Mouse (Mus musculus) right cerebral cortex, postnatal 25 days (tissue): Measurements from ENCODE around the gene Ndufa8.

ENCODE experiments used
- DNase-seq: peaks from one replicate; pipeline ENCODE4 v3.0.0; 2022

The Ndufa8 gene

DNA sequence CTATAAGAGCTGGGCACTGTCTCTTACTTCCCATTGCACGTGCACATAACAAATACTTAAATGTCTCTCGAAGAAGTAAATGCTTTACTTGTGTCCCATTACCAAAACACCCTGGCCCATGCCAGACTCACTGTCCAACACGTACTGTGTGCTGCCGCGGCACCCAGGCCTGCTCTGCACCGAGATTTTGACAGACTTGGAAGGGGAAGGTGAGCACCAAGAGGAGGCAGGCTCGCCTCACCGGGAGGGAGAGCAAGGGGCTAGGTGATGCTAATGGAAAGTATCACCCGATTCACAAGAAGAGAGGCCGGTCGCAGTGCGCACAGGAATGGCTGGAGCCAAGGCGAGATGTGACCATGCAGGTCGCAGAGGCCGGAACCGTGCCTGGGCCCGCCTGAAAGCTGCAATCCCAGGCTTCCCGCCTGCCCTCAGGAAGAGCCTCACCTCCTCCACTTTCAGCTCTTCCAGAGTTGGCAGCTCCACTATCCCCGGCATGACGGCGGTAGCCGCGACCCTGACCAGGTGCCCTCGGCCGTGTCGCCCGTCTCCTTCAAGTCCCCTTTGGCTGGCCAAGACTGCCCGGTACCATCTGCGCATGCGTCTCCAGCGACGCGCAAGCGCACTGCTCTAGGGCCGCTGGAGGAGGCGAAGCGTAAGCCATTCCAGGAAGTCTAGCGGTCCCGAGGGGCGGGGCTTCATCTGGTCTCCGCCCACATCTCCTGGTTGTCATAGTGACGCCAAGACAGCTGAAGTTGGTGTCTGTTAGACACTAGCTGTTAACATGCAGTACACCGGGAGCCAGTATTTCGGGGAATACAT is at the start of gene Ndufa8, which contains the start of gene Morn5:
Ndufa8 (minus strand) TSS at position 659 of the 819 bp plus-strand sequence.
Morn5 (plus strand) TSS at position 711 of the 819 bp plus-strand sequence.
- DNase-seq = peak; percentile 97

GRCm38 (mm10) chr2:36098021-36098420 is 48.8 kb upstream of the Ndufa8 start:
- DNase-seq = no peak

GRCm38 (mm10) chr2:36097129-36097815 is 48.1 kb upstream of the Ndufa8 start:
- no peak for DNase-seq

- peak; percentile 38 for DNase-seq
These were observed 44.8 kb upstream of the Ndufa8 start for GRCm38 (mm10) chr2:36093914-36094475.

DNA sequence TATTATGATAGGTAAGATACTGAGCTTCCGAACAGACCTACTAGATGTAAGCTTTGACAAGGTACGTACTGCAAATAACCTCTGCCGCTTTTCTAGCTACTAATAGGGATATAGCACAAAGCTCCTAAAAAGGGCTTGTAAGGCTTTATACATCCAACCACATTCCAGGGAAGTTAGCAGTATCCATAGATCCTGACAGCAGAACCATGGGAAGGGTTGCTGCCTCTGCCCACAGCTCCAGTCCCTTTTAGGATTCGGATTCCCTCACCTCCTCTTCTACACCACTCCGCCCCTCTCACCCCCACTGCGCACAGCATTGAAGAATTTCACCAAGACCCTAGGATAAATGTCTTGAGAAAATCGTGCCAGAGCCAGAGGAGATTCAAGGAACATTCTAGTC is 44.1 kb upstream of the Ndufa8 start:
- no peak for DNase-seq

DNA sequence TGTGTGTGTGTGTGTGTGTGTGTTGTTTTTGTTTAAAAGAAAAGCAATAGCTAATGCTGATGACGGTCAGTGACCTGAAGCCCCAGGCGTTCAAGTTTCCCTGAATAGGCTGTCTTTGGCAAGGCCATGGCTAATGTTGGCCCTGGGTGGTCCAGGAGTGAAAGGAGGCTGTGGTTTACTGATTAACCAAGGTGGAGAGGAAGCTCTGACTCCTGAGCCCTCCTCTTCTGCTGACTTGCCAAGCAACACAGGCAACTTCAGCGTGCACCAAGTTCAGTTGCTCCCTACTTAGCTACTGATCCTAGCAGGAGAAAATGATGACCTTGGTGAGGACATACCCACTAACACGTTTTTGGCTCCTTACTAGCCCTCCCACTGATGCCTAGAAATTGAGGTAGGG is 43.5 kb upstream of the Ndufa8 start:
- no peak for DNase-seq

- DNase-seq = no peak
These were observed 41.9 kb upstream of the Ndufa8 start for GRCm38 (mm10) chr2:36090853-36091741.

- no peak for DNase-seq
These were observed 40.0 kb upstream of the Ndufa8 start for GRCm38 (mm10) chr2:36089190-36089589.

GRCm38 (mm10) chr2:36085041-36085440 is 35.8 kb upstream of the Ndufa8 start:
- DNase-seq = no peak

DNA sequence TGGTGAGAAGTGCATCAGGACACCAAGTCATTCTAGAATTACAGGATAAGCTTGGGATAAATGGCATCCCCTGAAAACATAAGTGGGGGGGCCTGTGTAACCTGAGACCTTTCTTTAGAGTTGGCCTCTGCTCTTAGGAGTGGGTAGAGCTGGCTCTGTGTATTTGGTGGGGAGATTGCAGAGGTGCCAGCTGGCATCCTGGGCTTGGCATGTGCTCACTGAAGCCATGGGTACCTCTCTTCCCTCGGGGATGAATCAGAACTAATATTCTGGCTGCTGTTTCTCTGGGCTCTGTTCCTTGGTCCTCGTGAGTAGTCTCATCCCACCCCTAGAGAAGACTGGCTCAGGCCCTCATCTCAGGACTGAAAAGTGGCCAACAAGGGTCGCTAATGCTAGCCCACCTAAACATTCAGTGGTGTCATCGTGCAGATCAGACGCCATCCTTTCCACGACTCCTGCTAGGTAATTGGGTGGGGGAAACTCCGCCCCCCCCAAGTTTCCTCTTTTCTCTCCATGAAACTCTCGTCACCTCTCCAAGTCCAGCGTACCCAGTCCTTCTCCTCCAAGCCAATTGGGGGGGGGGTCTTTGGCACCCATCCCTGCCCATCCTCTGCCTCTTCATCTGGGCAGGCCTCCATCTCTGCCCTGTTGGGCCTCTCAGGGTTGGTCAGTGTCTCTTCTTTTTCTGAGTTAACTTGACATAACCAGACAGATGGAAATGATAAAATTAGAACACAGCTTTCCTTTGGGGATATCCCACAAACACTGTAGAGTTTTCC is 33.8 kb upstream of the Ndufa8 start:
- DNase-seq = no peak

- DNase-seq = no peak
These were observed 32.2 kb upstream of the Ndufa8 start for GRCm38 (mm10) chr2:36081446-36081845.

DNA sequence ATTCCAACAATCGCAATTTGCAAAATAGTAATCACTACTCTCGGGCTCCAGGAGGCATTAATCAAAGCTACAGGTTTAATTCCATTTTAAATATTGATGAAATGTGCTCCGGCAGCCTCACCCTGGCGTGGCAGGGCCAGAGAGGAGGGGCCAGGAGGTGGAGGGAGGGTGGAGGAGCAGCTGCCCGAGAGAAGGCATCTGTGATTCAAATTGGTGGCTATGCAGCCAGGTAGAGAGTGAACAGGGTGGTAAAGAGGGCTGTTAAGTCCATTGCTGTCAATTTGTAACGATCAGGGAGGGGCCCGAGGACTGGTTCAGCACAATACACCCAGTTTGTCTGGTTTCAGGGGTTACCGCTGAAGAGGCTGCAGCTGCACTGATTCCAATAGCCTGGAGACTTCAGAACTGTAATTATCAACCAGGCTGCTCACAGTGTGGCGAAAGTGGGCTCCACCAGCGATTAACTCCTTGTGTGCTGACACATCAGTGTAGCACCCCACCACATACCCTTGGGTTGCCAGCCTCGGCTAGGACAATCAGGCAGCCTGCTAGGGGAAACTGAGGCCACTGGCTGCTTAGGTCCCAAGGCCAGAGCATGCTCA is 28.1 kb upstream of the Ndufa8 start:
- no peak for DNase-seq

- DNase-seq = no peak
These were observed 26.0 kb upstream of the Ndufa8 start for GRCm38 (mm10) chr2:36075210-36075609.

GRCm38 (mm10) chr2:36073781-36074180 is 24.6 kb upstream of the Ndufa8 start:
- DNase-seq = no peak

- no peak for DNase-seq
These were observed 22.6 kb upstream of the Ndufa8 start for GRCm38 (mm10) chr2:36071660-36072305.

- no peak for DNase-seq
These were observed 17.9 kb upstream of the Ndufa8 start for GRCm38 (mm10) chr2:36067132-36067531.

DNA sequence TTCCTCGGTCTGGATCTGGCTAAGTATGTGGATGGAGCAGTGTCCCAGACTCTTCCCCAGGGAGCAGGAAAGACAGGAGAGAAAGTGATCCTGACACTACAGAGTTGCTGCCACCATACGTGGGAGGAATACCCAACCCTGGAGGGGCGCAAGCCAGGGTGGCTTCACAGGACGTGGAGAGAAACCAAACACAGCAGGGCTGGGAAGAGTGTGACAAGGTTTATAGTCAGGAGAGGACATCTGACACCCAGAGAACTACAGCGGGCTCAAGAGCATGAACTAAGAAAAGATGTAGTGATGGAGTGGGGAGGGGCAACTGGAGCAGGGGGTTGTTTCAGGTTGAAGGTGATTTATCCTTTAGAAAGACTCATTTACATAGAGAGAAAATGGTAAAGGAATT is 12.2 kb upstream of the Ndufa8 start:
- no peak for DNase-seq

- no peak for DNase-seq
These were observed 7.0 kb upstream of the Ndufa8 start for GRCm38 (mm10) chr2:36056248-36056647.

DNA sequence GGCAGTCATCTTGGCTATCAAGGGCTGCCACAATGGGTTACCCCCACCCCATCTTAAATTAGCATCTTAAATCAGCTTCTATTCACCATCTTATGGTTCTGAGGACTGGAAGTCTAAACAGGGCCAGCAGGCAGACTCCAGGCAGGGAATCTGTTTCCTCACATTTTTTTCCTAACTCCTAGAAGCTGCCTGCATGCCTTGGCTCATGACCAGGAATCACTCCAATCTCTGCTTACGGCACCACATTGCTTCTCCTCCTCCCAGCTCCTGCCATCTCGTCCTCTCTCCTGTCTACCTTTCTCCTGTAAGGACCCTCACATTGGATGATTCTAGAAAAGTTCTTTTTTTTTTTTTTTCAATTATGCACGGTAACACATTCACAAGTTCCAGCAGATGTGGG is 4.0 kb upstream of the Ndufa8 start:
- DNase-seq = peak; percentile 18

DNA sequence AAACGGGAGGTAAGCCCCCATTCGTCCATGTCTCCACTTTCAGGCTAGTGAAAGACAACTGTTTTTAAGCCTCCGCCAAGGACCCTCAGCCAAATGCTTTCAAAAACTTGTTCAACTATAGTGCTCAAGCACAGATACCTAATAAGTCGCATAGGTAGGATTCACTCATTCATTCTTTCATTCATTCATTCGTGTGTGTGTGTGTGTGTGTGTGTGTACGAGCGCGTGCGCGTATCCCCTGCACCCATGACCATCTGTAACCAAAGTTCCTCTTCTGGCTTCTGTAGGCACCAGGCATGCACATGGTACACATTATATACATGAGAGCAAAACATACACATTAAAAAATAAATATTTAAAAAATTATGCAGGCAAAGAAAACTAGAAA is 355 bp upstream of the Ndufa8 start:
- no peak for DNase-seq

GRCm38 (mm10) chr2:36048164-36048563 is 1.0 kb downstream of the Ndufa8 start:
- DNase-seq = no peak
